Mouse (Mus musculus): Measurements from ENCODE around the gene Hrh3. TPM values are rescaled to one million over a fixed set of nuclear protein-coding genes. Genes with fewer than 3 reads are reported as not detected.
A peak's percentile ranks its signal among the peaks of the same experiment; 100 is the strongest.

Gene Hrh3
- polyA plus RNA-seq, 1 experiment: not detected

- Histone ChIP-seq H3K4me1 (peaks cover 92% of the 10 kb centered on the region), H3K9me3 (no peaks in the 10 kb centered on the region), H3K27me3 (replicated peaks) (peaks cover 75% of the 10 kb centered on the region), H3K36me3 (replicated peaks; ENCODE audit: low read length) (no peaks in the 10 kb centered on the region), H3K4me3 (replicated peaks) (no peak overlapping the region)
- no peak for TF ChIP-seq GATA1 (IDR thresholded peaks at IDR 0.05; ENCODE audit: borderline replicate concordance, low read length)
- TF ChIP-seq FLI1 (IDR thresholded peaks at IDR 0.05; ENCODE audit: low read length): no peak
Observed at GRCm38 (mm10) chr2:180108285-180108684, 4.0 kb upstream of the Hrh3 start.

- H3K27me3 ChIP-seq (replicated peaks): peaks cover 76% of the 10 kb centered on the region
- H3K4me3 ChIP-seq (replicated peaks): no peak overlapping the region
- H3K9me3 ChIP-seq: no peaks in the 10 kb centered on the region
- H3K36me3 ChIP-seq (replicated peaks; ENCODE audit: low read length): no peaks in the 10 kb centered on the region
- H3K4me1 ChIP-seq: peaks cover 83% of the 10 kb centered on the region
- TF ChIP-seq GATA1 (IDR thresholded peaks at IDR 0.05; ENCODE audit: borderline replicate concordance, low read length) (no peak), FLI1 (IDR thresholded peaks at IDR 0.05; ENCODE audit: low read length) (no peak)
Observed at GRCm38 (mm10) chr2:180107081-180107480, 2.8 kb upstream of the Hrh3 start.

DNA sequence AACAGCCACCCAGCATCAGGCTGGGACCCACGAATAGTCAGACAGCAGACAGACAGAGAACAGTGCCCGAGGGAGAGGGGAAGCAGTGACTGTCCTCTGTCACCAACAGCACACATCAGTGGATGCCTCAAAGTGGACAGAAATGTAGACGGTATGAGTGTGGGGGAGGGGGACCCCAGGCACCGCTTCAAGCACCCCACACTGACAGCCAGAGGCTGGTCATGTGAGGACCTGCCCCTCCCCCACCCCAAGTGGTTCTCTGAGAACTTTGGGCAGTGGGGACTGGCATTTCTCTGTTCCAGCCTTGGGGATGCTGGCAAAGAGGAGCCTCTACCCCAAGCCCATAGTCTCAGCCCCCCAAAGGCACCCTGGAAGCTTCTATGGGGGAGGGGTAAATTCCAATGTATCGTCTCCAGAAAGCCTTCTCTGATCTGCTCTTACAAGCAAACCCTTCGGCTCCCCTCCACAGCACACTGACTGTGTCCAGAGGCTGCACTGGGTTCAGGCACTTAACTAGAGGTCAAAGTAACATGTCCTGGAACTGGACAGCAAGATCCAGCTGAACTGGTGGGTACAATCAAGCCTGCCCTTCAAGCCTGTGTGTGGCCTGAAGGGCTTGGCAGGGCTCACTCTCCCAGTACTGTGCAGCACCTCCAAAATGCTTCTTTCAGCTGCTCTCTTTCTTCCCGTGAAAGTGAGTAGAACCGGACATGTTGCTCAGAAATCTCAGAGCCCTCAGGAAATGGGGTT lies 1.3 kb upstream of the Hrh3 start:
- H3K4me1 ChIP-seq: peaks cover 78% of the 10 kb centered on the region
- H3K9me3 ChIP-seq: no peaks in the 10 kb centered on the region
- peaks cover 77% of the 10 kb centered on the region for H3K27me3 ChIP-seq (replicated peaks)
- H3K36me3 ChIP-seq (replicated peaks; ENCODE audit: low read length): no peaks in the 10 kb centered on the region
- no peak overlapping the region for H3K4me3 ChIP-seq (replicated peaks)
- TF ChIP-seq FLI1 (IDR thresholded peaks at IDR 0.05; ENCODE audit: low read length) (no peak), GATA1 (IDR thresholded peaks at IDR 0.05; ENCODE audit: borderline replicate concordance, low read length) (no peak)

DNA sequence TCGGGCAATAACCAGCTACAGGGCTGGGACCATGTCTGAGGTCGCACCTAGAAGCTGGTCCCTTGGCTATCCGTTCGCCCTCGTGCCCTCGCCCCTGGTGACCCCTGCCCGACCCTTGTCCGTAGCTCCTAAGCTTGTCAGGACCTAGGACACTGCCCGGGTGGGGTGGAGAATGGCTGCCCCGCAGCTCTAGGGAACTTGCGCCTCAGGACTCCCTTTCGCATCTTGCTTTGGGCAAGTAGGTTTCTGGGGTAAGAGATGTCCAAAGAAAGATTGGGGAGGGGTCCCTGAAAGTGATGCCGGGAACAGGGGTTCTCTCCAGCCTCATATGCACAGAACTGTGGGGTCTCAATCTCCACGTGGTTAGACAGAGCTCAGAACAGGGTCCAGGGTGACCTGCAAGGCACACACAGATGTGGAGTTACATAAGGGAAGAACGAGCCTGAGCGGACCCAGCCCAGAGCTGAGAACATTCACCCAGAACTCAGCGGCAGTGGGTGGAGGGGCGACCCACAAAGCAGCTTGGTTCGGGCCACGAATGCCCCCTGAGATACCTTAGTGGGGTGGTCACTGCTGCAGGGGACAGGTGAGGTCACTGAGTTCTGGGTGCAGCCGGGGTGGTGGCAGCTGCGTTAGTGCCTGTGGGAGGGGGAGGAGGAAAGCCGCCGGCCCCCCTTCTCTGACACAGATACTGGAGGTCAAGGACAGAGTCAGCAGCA lies 530 bp upstream of the Hrh3 start:
- Histone ChIP-seq H3K27me3 (replicated peaks) (peaks cover 77% of the 10 kb centered on the region), H3K9me3 (no peaks in the 10 kb centered on the region), H3K36me3 (replicated peaks; ENCODE audit: low read length) (no peaks in the 10 kb centered on the region), H3K4me1 (peaks cover 73% of the 10 kb centered on the region), H3K4me3 (replicated peaks) (peak overlapping the region; percentile 89)
- TF ChIP-seq GATA1 (IDR thresholded peaks at IDR 0.05; ENCODE audit: borderline replicate concordance, low read length) (no peak), FLI1 (IDR thresholded peaks at IDR 0.05; ENCODE audit: low read length) (no peak)

GRCm38 (mm10) chr2:180103151-180103977 lies 924 bp downstream of the Hrh3 start:
- Histone ChIP-seq H3K9me3 (no peaks in the 10 kb centered on the region), H3K4me3 (replicated peaks) (peak overlapping the region; percentile 89), H3K36me3 (replicated peaks; ENCODE audit: low read length) (no peaks in the 10 kb centered on the region), H3K4me1 (peaks cover 72% of the 10 kb centered on the region), H3K27me3 (replicated peaks) (peaks cover 83% of the 10 kb centered on the region)
- TF ChIP-seq FLI1 (IDR thresholded peaks at IDR 0.05; ENCODE audit: low read length) (no peak), GATA1 (IDR thresholded peaks at IDR 0.05; ENCODE audit: borderline replicate concordance, low read length) (no peak)

- Histone ChIP-seq H3K36me3 (replicated peaks; ENCODE audit: low read length) (no peaks in the 10 kb centered on the region), H3K27me3 (replicated peaks) (peaks cover 98% of the 10 kb centered on the region), H3K9me3 (no peaks in the 10 kb centered on the region), H3K4me3 (replicated peaks) (peak overlapping the region; percentile 77), H3K4me1 (peaks cover 42% of the 10 kb centered on the region)
- no peak for TF ChIP-seq FLI1 (IDR thresholded peaks at IDR 0.05; ENCODE audit: low read length)
- TF ChIP-seq GATA1 (IDR thresholded peaks at IDR 0.05; ENCODE audit: borderline replicate concordance, low read length): no peak
Observed at GRCm38 (mm10) chr2:180099529-180099928, 4.8 kb downstream of the Hrh3 start.

GRCm38 (mm10) chr2:180098167-180098566 lies 6.1 kb downstream of the Hrh3 start:
- Histone ChIP-seq H3K27me3 (replicated peaks) (peaks cover 93% of the 10 kb centered on the region), H3K4me1 (peaks cover 34% of the 10 kb centered on the region), H3K9me3 (no peaks in the 10 kb centered on the region), H3K36me3 (replicated peaks; ENCODE audit: low read length) (no peaks in the 10 kb centered on the region), H3K4me3 (replicated peaks) (no peak overlapping the region)
- TF ChIP-seq GATA1 (IDR thresholded peaks at IDR 0.05; ENCODE audit: borderline replicate concordance, low read length) (no peak), FLI1 (IDR thresholded peaks at IDR 0.05; ENCODE audit: low read length) (no peak)

- peaks cover 88% of the 10 kb centered on the region for H3K27me3 ChIP-seq (replicated peaks)
Observed at GRCm38 (mm10) chr2:180097585-180097984, 6.7 kb downstream of the Hrh3 start.

GRCm38 (mm10) chr2:180095711-180096110 lies 8.6 kb downstream of the Hrh3 start:
- no peaks in the 10 kb centered on the region for H3K9me3 ChIP-seq
- H3K4me1 ChIP-seq: peaks cover 25% of the 10 kb centered on the region
- peaks cover 74% of the 10 kb centered on the region for H3K27me3 ChIP-seq (replicated peaks)
- H3K4me3 ChIP-seq (replicated peaks): no peak overlapping the region
- TF ChIP-seq FLI1 (IDR thresholded peaks at IDR 0.05; ENCODE audit: low read length) (no peak), GATA1 (IDR thresholded peaks at IDR 0.05; ENCODE audit: borderline replicate concordance, low read length) (no peak)
- H3K36me3 ChIP-seq (replicated peaks; ENCODE audit: low read length): no peaks in the 10 kb centered on the region

More at GRCm38 (mm10) chr2:180097585-180097984, 6.7 kb downstream of the Hrh3 start:
- no peaks in the 10 kb centered on the region for H3K9me3 ChIP-seq
- TF ChIP-seq GATA1 (IDR thresholded peaks at IDR 0.05; ENCODE audit: borderline replicate concordance, low read length) (no peak), FLI1 (IDR thresholded peaks at IDR 0.05; ENCODE audit: low read length) (no peak)
- H3K4me3 ChIP-seq (replicated peaks): no peak overlapping the region
- no peaks in the 10 kb centered on the region for H3K36me3 ChIP-seq (replicated peaks; ENCODE audit: low read length)
- peaks cover 32% of the 10 kb centered on the region for H3K4me1 ChIP-seq

Data from megakaryocyte, embryonic 14.5 days (primary cell).